Mouse (Mus musculus): Measurements from ENCODE around the gene Tgfbr3. TPM values are rescaled to one million over a fixed set of nuclear protein-coding genes. Genes with fewer than 3 reads are reported as not detected.

Gene Tgfbr3
- polyA plus RNA-seq, 1 experiment from 2014 or later: 2.2 TPM

DNA sequence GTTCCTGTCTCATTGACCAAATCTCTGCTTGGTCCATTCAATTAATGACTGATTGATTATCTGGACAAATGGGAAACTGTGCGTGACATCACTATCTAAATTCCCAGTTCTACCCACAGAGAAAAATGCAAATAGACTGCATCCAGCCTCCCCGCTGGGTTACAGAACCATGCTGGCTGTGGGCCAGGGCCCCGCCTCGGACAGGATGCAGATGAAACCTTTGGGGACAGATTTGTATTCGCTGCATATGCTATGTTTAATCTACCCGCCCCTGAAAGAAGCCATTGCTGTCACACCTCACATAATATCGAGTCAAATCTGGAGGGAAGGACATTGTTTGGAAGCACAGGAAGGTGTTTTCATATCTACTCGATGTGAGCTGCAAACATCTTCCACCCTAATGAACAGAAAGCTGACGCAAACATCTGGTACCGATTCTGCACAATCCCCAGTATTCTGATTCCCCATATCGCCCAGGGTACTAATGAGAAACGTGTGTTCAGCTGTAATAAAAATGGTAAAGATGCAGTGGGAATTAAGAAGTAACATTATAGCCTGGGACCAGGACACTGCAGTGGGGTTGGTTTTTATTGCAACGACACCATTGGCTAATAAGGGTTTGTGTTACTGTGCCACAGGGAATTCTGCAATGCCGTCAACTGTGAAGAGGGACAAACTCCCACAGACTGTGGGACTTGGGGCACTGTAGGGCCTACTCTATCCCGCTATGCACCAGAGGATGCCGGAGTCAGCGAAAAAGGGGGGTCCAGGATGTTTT is 67.3 kb downstream of the Tgfbr3 start:
- no peak for ATAC-seq
- Histone ChIP-seq H3K27me3 (replicated peaks; ENCODE audit: control insufficient read depth, insufficient read depth, low read length) (no peaks in the 10 kb centered on the region), H3K4me3 (replicated peaks; ENCODE audit: low read length) (no peak overlapping the region), H3K36me3 (ENCODE audit: control insufficient read depth, insufficient read depth) (no peaks in the 10 kb centered on the region), H3K9ac (replicated peaks; ENCODE audit: low read depth, low read length) (no peak overlapping the region), H3K4me2 (ENCODE audit: low read length) (no peak overlapping the region), H3K9me3 (ENCODE audit: control insufficient read depth, low read length) (no peaks in the 10 kb centered on the region), H3K27ac (ENCODE audit: low read length) (no peak overlapping the region), H3K4me1 (replicated peaks; ENCODE audit: control insufficient read depth, insufficient read depth, low read length) (no peaks in the 10 kb centered on the region)
- 58% methylated on average over 17 of the region's 17 CpGs for WGBS

DNA sequence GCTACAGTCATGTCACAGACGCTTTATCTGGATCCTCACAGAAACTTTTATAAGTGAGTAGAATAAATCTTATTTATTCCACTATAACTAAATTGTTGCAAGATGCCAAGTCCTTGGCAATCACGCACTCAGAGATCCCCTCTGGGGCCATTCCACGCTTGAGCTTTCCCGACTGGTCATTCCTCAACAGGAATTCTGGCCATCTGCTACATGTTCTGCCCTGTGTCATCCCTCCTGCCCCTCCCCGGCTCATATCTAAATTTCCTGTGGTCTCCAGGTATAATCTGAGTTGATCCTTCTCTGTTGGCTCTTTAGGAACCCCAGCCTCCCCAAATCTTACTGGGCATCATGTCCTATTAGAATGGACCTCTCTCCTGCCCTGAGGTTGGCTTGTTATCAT is 68.5 kb downstream of the Tgfbr3 start:
- H3K36me3 ChIP-seq (ENCODE audit: control insufficient read depth, insufficient read depth): no peaks in the 10 kb centered on the region
- no peaks in the 10 kb centered on the region for H3K4me1 ChIP-seq (replicated peaks; ENCODE audit: control insufficient read depth, insufficient read depth, low read length)
- H3K9ac ChIP-seq (replicated peaks; ENCODE audit: low read depth, low read length): no peak overlapping the region
- no peaks in the 10 kb centered on the region for H3K9me3 ChIP-seq (ENCODE audit: control insufficient read depth, low read length)
- H3K27me3 ChIP-seq (replicated peaks; ENCODE audit: control insufficient read depth, insufficient read depth, low read length): no peaks in the 10 kb centered on the region
- no peak overlapping the region for H3K27ac ChIP-seq (ENCODE audit: low read length)
- ATAC-seq: no peak
- H3K4me2 ChIP-seq (ENCODE audit: low read length): no peak overlapping the region
- WGBS: 92% methylated on average over 5 of the region's 5 CpGs
- H3K4me3 ChIP-seq (replicated peaks; ENCODE audit: low read length): no peak overlapping the region

DNA sequence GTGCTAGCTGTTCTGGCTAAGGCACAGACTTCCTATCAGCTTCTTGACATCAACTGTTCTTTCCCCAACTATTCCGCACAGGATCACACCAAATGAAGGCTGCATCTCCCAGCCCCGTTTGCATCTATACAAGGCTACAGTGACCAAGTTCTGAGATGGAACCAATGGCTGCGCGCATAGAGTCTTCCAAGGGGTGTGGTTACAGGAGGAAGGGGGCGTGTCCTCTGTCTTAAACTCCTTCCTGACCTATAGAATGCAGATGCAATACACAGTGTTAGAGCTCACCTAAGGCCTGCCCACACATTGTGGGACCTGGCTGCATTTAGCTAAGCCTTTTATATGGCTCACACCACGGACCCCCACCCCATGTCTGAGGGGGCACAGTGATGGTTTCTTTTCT is 69.5 kb downstream of the Tgfbr3 start:
- Histone ChIP-seq H3K9ac (replicated peaks; ENCODE audit: low read depth, low read length) (no peak overlapping the region), H3K4me2 (ENCODE audit: low read length) (no peak overlapping the region), H3K4me3 (replicated peaks; ENCODE audit: low read length) (no peak overlapping the region), H3K4me1 (replicated peaks; ENCODE audit: control insufficient read depth, insufficient read depth, low read length) (no peaks in the 10 kb centered on the region), H3K9me3 (ENCODE audit: control insufficient read depth, low read length) (no peaks in the 10 kb centered on the region), H3K27ac (ENCODE audit: low read length) (no peak overlapping the region), H3K36me3 (ENCODE audit: control insufficient read depth, insufficient read depth) (no peaks in the 10 kb centered on the region), H3K27me3 (replicated peaks; ENCODE audit: control insufficient read depth, insufficient read depth, low read length) (no peaks in the 10 kb centered on the region)
- no peak for ATAC-seq
- 71% methylated on average over 6 of the region's 6 CpGs for WGBS

- WGBS: 92% methylated on average over 6 of the region's 6 CpGs
- H3K4me3 ChIP-seq (replicated peaks; ENCODE audit: low read length): no peak overlapping the region
- no peak for ATAC-seq
These were observed 70.1 kb downstream of the Tgfbr3 start for GRCm38 (mm10) chr5:107219318-107219717.

DNA sequence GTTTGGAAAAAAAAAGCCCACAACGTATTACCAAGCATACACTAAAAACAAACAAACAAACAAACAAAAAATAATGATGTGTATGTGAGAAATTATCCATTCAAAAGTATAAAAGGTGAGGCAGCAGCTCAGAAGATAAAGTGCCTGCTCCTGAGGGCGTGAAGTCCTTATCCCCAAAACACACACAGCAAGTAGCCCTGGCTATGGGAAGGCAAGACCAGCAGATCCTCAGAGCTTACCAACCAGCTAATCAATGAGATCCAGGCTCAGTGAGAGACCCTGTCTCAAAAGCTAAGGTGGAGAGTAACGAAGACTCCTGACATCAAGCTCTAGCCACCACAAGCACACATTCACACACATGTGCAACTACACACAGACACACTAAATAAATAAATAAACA is 70.8 kb downstream of the Tgfbr3 start:
- Histone ChIP-seq H3K9ac (replicated peaks; ENCODE audit: low read depth, low read length) (no peak overlapping the region), H3K4me3 (replicated peaks; ENCODE audit: low read length) (no peak overlapping the region), H3K9me3 (ENCODE audit: control insufficient read depth, low read length) (no peaks in the 10 kb centered on the region), H3K27ac (ENCODE audit: low read length) (no peak overlapping the region), H3K27me3 (replicated peaks; ENCODE audit: control insufficient read depth, insufficient read depth, low read length) (no peaks in the 10 kb centered on the region), H3K4me1 (replicated peaks; ENCODE audit: control insufficient read depth, insufficient read depth, low read length) (no peaks in the 10 kb centered on the region), H3K36me3 (ENCODE audit: control insufficient read depth, insufficient read depth) (no peaks in the 10 kb centered on the region), H3K4me2 (ENCODE audit: low read length) (no peak overlapping the region)
- WGBS: 76% methylated on average over 3 of the region's 3 CpGs
- no peak for ATAC-seq

More at GRCm38 (mm10) chr5:107219318-107219717, 70.1 kb downstream of the Tgfbr3 start:
- no peak overlapping the region for H3K27ac ChIP-seq (ENCODE audit: low read length)
- H3K27me3 ChIP-seq (replicated peaks; ENCODE audit: control insufficient read depth, insufficient read depth, low read length): no peaks in the 10 kb centered on the region
- no peaks in the 10 kb centered on the region for H3K4me1 ChIP-seq (replicated peaks; ENCODE audit: control insufficient read depth, insufficient read depth, low read length)
- no peaks in the 10 kb centered on the region for H3K36me3 ChIP-seq (ENCODE audit: control insufficient read depth, insufficient read depth)
- no peak overlapping the region for H3K4me2 ChIP-seq (ENCODE audit: low read length)
- H3K9me3 ChIP-seq (ENCODE audit: control insufficient read depth, low read length): no peaks in the 10 kb centered on the region
- H3K9ac ChIP-seq (replicated peaks; ENCODE audit: low read depth, low read length): no peak overlapping the region

- WGBS: 47% methylated on average over 2 of the region's 2 CpGs
- no peak overlapping the region for H3K4me2 ChIP-seq (ENCODE audit: low read length)
- H3K4me3 ChIP-seq (replicated peaks; ENCODE audit: low read length): no peak overlapping the region
- H3K9ac ChIP-seq (replicated peaks; ENCODE audit: low read depth, low read length): no peak overlapping the region
- H3K9me3 ChIP-seq (ENCODE audit: control insufficient read depth, low read length): no peaks in the 10 kb centered on the region
- ATAC-seq: no peak
- no peaks in the 10 kb centered on the region for H3K27me3 ChIP-seq (replicated peaks; ENCODE audit: control insufficient read depth, insufficient read depth, low read length)
- no peaks in the 10 kb centered on the region for H3K36me3 ChIP-seq (ENCODE audit: control insufficient read depth, insufficient read depth)
- H3K27ac ChIP-seq (ENCODE audit: low read length): no peak overlapping the region
- H3K4me1 ChIP-seq (replicated peaks; ENCODE audit: control insufficient read depth, insufficient read depth, low read length): no peaks in the 10 kb centered on the region
These were observed 72.3 kb downstream of the Tgfbr3 start for GRCm38 (mm10) chr5:107217139-107217538.

DNA sequence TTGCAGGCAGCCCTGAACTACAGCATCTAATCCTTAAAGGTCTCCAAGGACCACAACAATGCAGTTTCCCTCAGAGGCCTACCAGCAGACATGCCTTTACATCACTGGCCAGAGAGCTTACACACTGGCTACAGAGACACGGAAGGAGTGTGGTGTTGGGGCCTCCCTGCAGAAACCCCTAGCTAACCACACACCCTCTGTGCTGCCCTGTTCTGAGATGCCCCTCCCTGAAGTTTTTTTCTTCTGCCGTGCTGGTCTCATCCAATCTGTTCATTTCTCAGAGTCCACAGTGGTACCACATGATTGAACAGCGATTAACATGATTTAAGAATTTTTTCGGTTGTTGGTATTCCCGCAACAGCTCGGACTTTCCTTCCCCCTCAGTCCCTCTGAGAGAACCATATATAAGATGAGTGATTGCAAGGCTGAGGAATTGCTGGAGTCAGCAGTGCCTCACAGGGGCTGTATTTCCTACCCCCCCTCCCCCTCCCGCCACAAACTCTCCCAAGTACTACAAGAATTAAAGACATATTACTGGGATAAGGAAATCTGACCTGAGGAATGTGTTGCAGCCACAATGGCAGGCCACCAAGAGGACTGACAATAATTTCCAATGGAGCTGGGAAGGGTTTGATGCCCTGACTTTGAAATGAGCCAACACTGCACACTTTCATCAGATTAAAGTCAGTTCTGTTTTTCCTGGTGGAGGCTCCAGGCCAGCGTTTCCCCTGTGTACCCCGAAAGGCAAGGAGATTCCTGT is 75.9 kb downstream of the Tgfbr3 start:
- no peak overlapping the region for H3K27ac ChIP-seq (ENCODE audit: low read length)
- H3K36me3 ChIP-seq (ENCODE audit: control insufficient read depth, insufficient read depth): no peaks in the 10 kb centered on the region
- no peak overlapping the region for H3K4me3 ChIP-seq (replicated peaks; ENCODE audit: low read length)
- no peak overlapping the region for H3K9ac ChIP-seq (replicated peaks; ENCODE audit: low read depth, low read length)
- 90% methylated on average over 9 of the region's 9 CpGs for WGBS
- H3K4me2 ChIP-seq (ENCODE audit: low read length): no peak overlapping the region
- no peaks in the 10 kb centered on the region for H3K4me1 ChIP-seq (replicated peaks; ENCODE audit: control insufficient read depth, insufficient read depth, low read length)
- no peak for ATAC-seq
- H3K27me3 ChIP-seq (replicated peaks; ENCODE audit: control insufficient read depth, insufficient read depth, low read length): no peaks in the 10 kb centered on the region
- no peaks in the 10 kb centered on the region for H3K9me3 ChIP-seq (ENCODE audit: control insufficient read depth, low read length)

- Histone ChIP-seq H3K27me3 (replicated peaks; ENCODE audit: control insufficient read depth, insufficient read depth, low read length) (no peaks in the 10 kb centered on the region), H3K9me3 (ENCODE audit: control insufficient read depth, low read length) (no peaks in the 10 kb centered on the region), H3K4me1 (replicated peaks; ENCODE audit: control insufficient read depth, insufficient read depth, low read length) (no peaks in the 10 kb centered on the region), H3K9ac (replicated peaks; ENCODE audit: low read depth, low read length) (no peak overlapping the region), H3K36me3 (ENCODE audit: control insufficient read depth, insufficient read depth) (no peaks in the 10 kb centered on the region), H3K27ac (ENCODE audit: low read length) (no peak overlapping the region), H3K4me2 (ENCODE audit: low read length) (no peak overlapping the region), H3K4me3 (replicated peaks; ENCODE audit: low read length) (no peak overlapping the region)
- no peak for ATAC-seq
- 88% methylated on average over 10 of the region's 10 CpGs for WGBS
These were observed 77.5 kb downstream of the Tgfbr3 start for GRCm38 (mm10) chr5:107211830-107212370.

DNA sequence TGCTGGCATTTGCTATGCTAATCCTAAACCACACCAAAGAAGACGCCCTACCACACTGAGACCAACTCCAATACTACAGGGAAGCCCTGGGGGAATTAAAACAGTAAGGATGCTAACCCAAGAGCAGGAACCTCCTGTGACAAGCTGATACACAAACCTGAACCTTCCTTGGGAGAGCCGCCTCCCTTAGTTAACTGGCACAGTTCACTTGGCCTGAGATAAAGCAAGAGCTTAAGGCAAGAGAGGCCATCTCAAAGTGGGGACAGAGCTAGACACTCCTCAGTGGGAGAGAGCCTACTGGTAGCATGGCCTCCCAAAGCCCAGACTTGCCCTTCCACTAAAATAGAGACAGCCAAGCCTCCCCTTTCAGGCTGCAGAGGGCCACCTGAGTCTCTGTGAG is 79.4 kb downstream of the Tgfbr3 start:
- WGBS: 73% methylated on average over 2 of the region's 2 CpGs
- Histone ChIP-seq H3K4me3 (replicated peaks; ENCODE audit: low read length) (no peak overlapping the region), H3K27me3 (replicated peaks; ENCODE audit: control insufficient read depth, insufficient read depth, low read length) (no peaks in the 10 kb centered on the region), H3K27ac (ENCODE audit: low read length) (no peak overlapping the region), H3K4me1 (replicated peaks; ENCODE audit: control insufficient read depth, insufficient read depth, low read length) (no peaks in the 10 kb centered on the region), H3K36me3 (ENCODE audit: control insufficient read depth, insufficient read depth) (no peaks in the 10 kb centered on the region), H3K9ac (replicated peaks; ENCODE audit: low read depth, low read length) (no peak overlapping the region), H3K4me2 (ENCODE audit: low read length) (no peak overlapping the region), H3K9me3 (ENCODE audit: control insufficient read depth, low read length) (no peaks in the 10 kb centered on the region)
- ATAC-seq: no peak

All from forebrain, embryonic 16.5 days (tissue).